Mouse (Mus musculus) small intestine, adult 2 months (tissue): ENCODE data around the gene Car6. TPM values are rescaled to one million over a fixed set of nuclear protein-coding genes. Genes with fewer than 3 reads are reported as not detected.

Experiments
- H3K27ac ChIP-seq: fragments of 200-500 bp; 2 replicates; pipeline ENCODE4 v1.5.1; 2012; ENCODE audit warnings: low read depth, low read length, control low read depth, inconsistent platforms; ENCODE audit not compliant: insufficient read depth
- H3K27me3 ChIP-seq: fragments of 200-500 bp; 2 replicates; pipeline ENCODE4 v1.6.1; 2012; ENCODE audit warnings: mild to moderate bottlenecking, moderate library complexity, low read length, inconsistent platforms; ENCODE audit not compliant: control insufficient read depth, insufficient read depth
- H3K36me3 ChIP-seq: fragments of 200-500 bp; 2 replicates; pipeline ENCODE4 v1.6.1; 2012; ENCODE audit warnings: mild to moderate bottlenecking, low read length, control low read depth, inconsistent platforms; ENCODE audit not compliant: control insufficient read depth, insufficient read depth
- H3K4me1 ChIP-seq: fragments of 200-500 bp; 2 replicates; pipeline ENCODE4 v1.6.1; 2012; ENCODE audit warnings: low read length, inconsistent platforms, mixed read lengths; ENCODE audit not compliant: control insufficient read depth, insufficient read depth, insufficient read length
- H3K4me3 ChIP-seq: fragments of 200-500 bp; 2 replicates; pipeline ENCODE4 v1.5.1; 2012; ENCODE audit warnings: low read depth, mild to moderate bottlenecking, control low read depth, inconsistent platforms, low read length, moderate library complexity
- CTCF ChIP-seq: fragments of 200-500 bp; IDR thresholded peaks from 2 replicates; pipeline ENCODE4 v1.5.1; 2012; ENCODE audit warnings: low read depth, mild to moderate bottlenecking, control low read depth, inconsistent platforms, low read length, moderate library complexity, mixed read lengths; ENCODE audit not compliant: insufficient replicate concordance, insufficient read length; ENCODE audit errors: extremely low read depth
- POLR2A ChIP-seq: fragments of 200-500 bp; IDR thresholded peaks from 2 replicates; pipeline ENCODE4 v1.6.1; 2012; ENCODE audit warnings: low read depth, mild to moderate bottlenecking, control low read depth, inconsistent platforms, low read length, moderate library complexity
- WGBS: fragments of 180-500 bp; shearing (Covaris S2); methylation state at CpG from one replicate; pipeline ENCODE4 v1.1.7; 2018; 5-methylcytosine and 5-hydroxymethylcytosine counted together
- polyA plus RNA-seq: library from polyadenylated mRNA; depleted of rRNA; stranded (reverse); fragments of >200 nt; gene quantifications from 2 replicates; pipeline ENCODE4 v1.2.3, GENCODE M21; 2012

Gene Car6
- polyA plus RNA-seq, 1 experiment: not detected

- Histone ChIP-seq H3K36me3 (no peaks in the 10 kb centered on the region), H3K27ac (no peak overlapping the region), H3K4me3 (no peak overlapping the region), H3K4me1 (peaks cover 2% of the 10 kb centered on the region; the same call in 1 of the 2 replicates), H3K27me3 (no peaks in the 10 kb centered on the region)
- WGBS: 62% methylated on average over 8 of the region's 15 CpGs
- TF ChIP-seq CTCF: no peak
- no peak for TF ChIP-seq POLR2A
Observed at GRCm38 (mm10) chr4:150229747-150230390, 28.7 kb upstream of the Car6 start.

- no peak overlapping the region for H3K4me3 ChIP-seq
- H3K27me3 ChIP-seq: no peaks in the 10 kb centered on the region
- TF ChIP-seq POLR2A: no peak
- TF ChIP-seq CTCF: no peak
- peaks cover 2% of the 10 kb centered on the region; the same call in 1 of the 2 replicates for H3K4me1 ChIP-seq
- no peaks in the 10 kb centered on the region for H3K36me3 ChIP-seq
- H3K27ac ChIP-seq: no peak overlapping the region
- WGBS: 53% methylated on average over 7 of the region's 7 CpGs
Observed at GRCm38 (mm10) chr4:150228581-150229348, 27.6 kb upstream of the Car6 start.

- no peak overlapping the region for H3K27ac ChIP-seq
- H3K27me3 ChIP-seq: no peaks in the 10 kb centered on the region
- WGBS: 34% methylated on average over 7 of the region's 7 CpGs
- no peaks in the 10 kb centered on the region for H3K36me3 ChIP-seq
- TF ChIP-seq POLR2A: no peak
- TF ChIP-seq CTCF: no peak
- no peak overlapping the region for H3K4me3 ChIP-seq
- peaks cover 2% of the 10 kb centered on the region; the same call in 1 of the 2 replicates for H3K4me1 ChIP-seq
Observed at GRCm38 (mm10) chr4:150226818-150227688, 25.9 kb upstream of the Car6 start.

- TF ChIP-seq POLR2A (no peak), CTCF (no peak)
- Histone ChIP-seq H3K27ac (no peak overlapping the region), H3K4me3 (no peak overlapping the region), H3K27me3 (no peaks in the 10 kb centered on the region), H3K4me1 (peaks cover 5% of the 10 kb centered on the region; the same call in 1 of the 2 replicates), H3K36me3 (no peaks in the 10 kb centered on the region)
- WGBS: 79% methylated on average over 1 of the region's 1 CpGs
Observed at GRCm38 (mm10) chr4:150225700-150226099, 24.6 kb upstream of the Car6 start.

GRCm38 (mm10) chr4:150223830-150224229 is 22.7 kb upstream of the Car6 start:
- peaks cover 7% of the 10 kb centered on the region; the same call in 1 of the 2 replicates for H3K4me1 ChIP-seq
- H3K36me3 ChIP-seq: no peaks in the 10 kb centered on the region
- no peak overlapping the region for H3K27ac ChIP-seq
- WGBS: 84% methylated on average over 4 of the region's 4 CpGs
- H3K4me3 ChIP-seq: no peak overlapping the region
- TF ChIP-seq CTCF (no peak), POLR2A (no peak)
- H3K27me3 ChIP-seq: no peaks in the 10 kb centered on the region

GRCm38 (mm10) chr4:150221017-150221640 is 20.0 kb upstream of the Car6 start:
- Histone ChIP-seq H3K4me1 (peaks cover 5% of the 10 kb centered on the region; the same call in 1 of the 2 replicates), H3K36me3 (no peaks in the 10 kb centered on the region), H3K27me3 (no peaks in the 10 kb centered on the region), H3K4me3 (peak overlapping the region; percentile 37), H3K27ac (peak overlapping the region; percentile 94)
- WGBS: 27% methylated on average over 10 of the region's 10 CpGs
- TF ChIP-seq CTCF (no peak), POLR2A (no peak)
